Comparison of ENCODE assay signal across 27 mouse cellular contexts in the genomic region with DNA sequence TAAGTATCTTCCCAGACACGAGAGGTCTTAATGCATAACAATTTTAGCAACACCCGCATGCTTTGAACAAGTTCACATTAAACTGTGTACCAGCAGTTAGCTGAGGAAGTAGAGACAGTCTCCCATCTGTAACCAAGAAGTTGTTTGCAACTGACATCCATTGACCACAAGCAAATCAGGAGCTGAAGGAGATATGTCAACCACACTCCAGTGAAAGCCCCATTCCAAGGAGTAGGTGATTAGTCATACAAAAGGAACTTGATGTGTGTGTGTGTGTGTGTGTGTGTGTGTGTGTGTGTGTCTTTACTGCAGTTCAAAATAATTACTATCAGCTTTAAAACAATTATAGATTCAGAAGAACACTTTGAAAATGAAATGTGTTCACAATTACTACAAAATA.
"Had no signal": no experiment of that assay in that cellular context is flagged by ENCODE, and none has a peak within 500 bp of the region (broad histone marks: within the 10 kb centered on the region; RNA-seq: fewer than 3 reads in every experiment).

No protein-coding gene starts in this region.

- ATAC-seq: hindbrain, postnatal 0 days; intestine, embryonic 16.5 days; liver, embryonic 12.5 days had no signal

- H3K4me2 ChIP-seq: heart, embryonic 11.5 days; heart, embryonic 13.5 days; heart, embryonic 15.5 days; hindbrain, embryonic 13.5 days; hindbrain, embryonic 15.5 days; kidney, embryonic 15.5 days; limb, embryonic 13.5 days; limb, embryonic 15.5 days; liver, embryonic 12.5 days had no signal

- H3K9me3 ChIP-seq: heart, embryonic 13.5 days; heart, embryonic 15.5 days; hindbrain, embryonic 13.5 days; hindbrain, embryonic 15.5 days; kidney, embryonic 15.5 days; limb, embryonic 13.5 days; limb, embryonic 15.5 days; liver, embryonic 12.5 days had no signal

- H3K27me3 ChIP-seq: heart, embryonic 13.5 days; heart, embryonic 15.5 days; hindbrain, embryonic 13.5 days; hindbrain, embryonic 15.5 days; kidney, embryonic 15.5 days; limb, embryonic 13.5 days; limb, embryonic 15.5 days; liver, embryonic 12.5 days had no signal

- H3K4me1 ChIP-seq: hindbrain, embryonic 13.5 days; hindbrain, embryonic 15.5 days; limb, embryonic 15.5 days; liver, embryonic 12.5 days had no signal

- H3K27ac ChIP-seq: heart, adult 2 months; heart, embryonic 13.5 days; heart, embryonic 15.5 days; hindbrain, embryonic 13.5 days; hindbrain, embryonic 15.5 days; hindbrain, postnatal 0 days; kidney, embryonic 15.5 days; kidney, postnatal 0 days; limb, embryonic 13.5 days; limb, embryonic 15.5 days; liver, embryonic 12.5 days; liver, embryonic 14.5 days had no signal

- H3K36me3 ChIP-seq: heart, embryonic 13.5 days; heart, embryonic 15.5 days; hindbrain, embryonic 13.5 days; hindbrain, embryonic 15.5 days; kidney, embryonic 15.5 days; limb, embryonic 13.5 days; limb, embryonic 15.5 days; liver, embryonic 12.5 days had no signal

- DNase-seq: gastrocnemius, postnatal 14 days; gastrocnemius, postnatal 36 days; heart, adult 11 months; heart, adult 2 months; heart, postnatal 14 days; heart, postnatal 36 days; kidney, adult 11 months; kidney, adult 2 months; kidney, adult 9 months; kidney, postnatal 14 days; kidney, postnatal 36 days; layer of hippocampus, adult 9-11 months; layer of hippocampus, postnatal 36 days; left cerebral cortex, postnatal 4 days had no signal

- H3K9ac ChIP-seq: heart, embryonic 13.5 days; heart, embryonic 15.5 days; hindbrain, embryonic 13.5 days; hindbrain, embryonic 15.5 days; kidney, embryonic 15.5 days; limb, embryonic 13.5 days; limb, embryonic 15.5 days; liver, embryonic 12.5 days; liver, embryonic 14.5 days had no signal

- H3K4me3 ChIP-seq: heart, adult 2 months; heart, embryonic 13.5 days; heart, embryonic 15.5 days; hindbrain, embryonic 13.5 days; hindbrain, embryonic 15.5 days; kidney, embryonic 15.5 days; limb, embryonic 13.5 days; limb, embryonic 15.5 days; liver, embryonic 12.5 days had no signal
